Mouse (Mus musculus) Patski (cell line): ENCODE measurements at regions not wholly inside any gene's neighbourhood (a gene's known extent, or its start where the extent isn't known, plus 50 kb on each side); places are given as distances from the start of the nearest gene placed in this dataset.

ENCODE experiments used
- ATAC-seq: fragments of 100-300 bp; one replicate; pipeline ENCODE4 v1.8.0; 2021
- CTCF ChIA-PET: fragments of 350-600 bp; sonication (Branson Sonifier 250); formaldehyde crosslinking; loops from one replicate; lab custom pipeline; 2022; ENCODE audit warnings: inconsistent platforms; lab: Charles Lee
- POLR2A ChIA-PET: fragments of 350-600 bp; sonication (Branson Sonifier 250); formaldehyde crosslinking; loops from one replicate; lab custom pipeline; 2022; ENCODE audit warnings: antibody characterized with exemption, inconsistent platforms; lab: Charles Lee
- DNase-seq: peaks from one replicate; pipeline ENCODE4 v3.0.0-alpha.2; 2011; ENCODE audit warnings: low read depth, low spot score
- H3K27me3 ChIP-seq: fragments of 371-371 bp; one replicate; pipeline ENCODE4 v1.5.1; 2021
- CTCF ChIP-seq: fragments of 100-300 bp; IDR thresholded peaks from one replicate; pipeline ENCODE4 v1.5.1; 2021
- in situ Hi-C: fragments of 300-500 bp; cut with MboI; formaldehyde crosslinking; loops from 3 replicates; pipeline ENCODE4 v1.11.1; 2018; ENCODE audit warnings: low pct_unique_long_range_greater_than_20kb, mixed read lengths

DNA sequence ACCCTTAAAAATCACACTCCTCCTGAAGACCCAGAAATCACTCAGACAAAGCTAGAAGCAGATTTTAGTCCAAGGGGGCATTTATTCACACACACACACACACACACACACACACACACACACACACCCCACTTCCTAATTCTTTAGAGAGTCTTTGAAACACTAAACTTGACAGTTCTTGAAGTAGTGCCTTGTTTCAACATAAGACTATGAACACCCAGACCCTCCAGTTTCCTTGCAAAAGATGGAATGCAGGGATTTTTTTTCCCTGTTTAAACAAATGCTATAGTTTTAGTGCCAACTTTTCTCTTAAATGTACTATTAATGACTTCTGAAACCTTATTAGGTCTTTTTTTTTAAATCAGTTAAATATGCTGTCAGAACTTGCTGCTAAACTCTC lies 279.2 kb upstream of the Fat1 start:
- CTCF ChIA-PET = no interaction called here
- DNase-seq = no peak
- POLR2A ChIA-PET = interaction anchor here (0.5 kb wide), 1 partner anchor 597 kb away, joined by 3 read pairs; no protein-coding TSS in a partner anchor
- ATAC-seq = no peak
- no peaks in the 10 kb centered on the region for H3K27me3 ChIP-seq
- no peak for TF ChIP-seq CTCF
- in situ Hi-C loops = no loop called here

DNA sequence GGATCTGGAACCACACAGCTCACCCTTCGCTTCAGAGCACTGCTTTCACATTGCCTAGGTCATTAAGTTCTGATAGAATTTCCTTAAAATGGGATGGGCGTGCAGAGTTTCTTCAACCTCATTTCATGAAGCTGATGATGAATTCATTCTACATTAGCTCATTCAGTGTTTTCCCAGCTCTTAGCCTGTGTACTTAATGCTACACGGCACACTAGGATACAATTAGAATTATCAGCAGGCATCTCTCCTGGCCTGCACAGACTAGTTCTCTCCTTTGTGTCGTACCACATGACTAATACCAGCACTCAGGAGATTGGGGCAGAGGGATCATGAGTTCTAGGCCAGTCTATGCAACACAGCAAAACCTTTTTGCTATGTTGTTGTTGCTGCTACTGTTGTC lies 278.8 kb upstream of the Fat1 start:
- TF ChIP-seq CTCF = no peak
- in situ Hi-C loops = no loop called here
- DNase-seq (no peak), ATAC-seq (no peak)
- ChIA-PET POLR2A (interaction anchor here (0.5 kb wide), 1 partner anchor 597 kb away, joined by 3 read pairs; no protein-coding TSS in a partner anchor), CTCF (no interaction called here)
- no peaks in the 10 kb centered on the region for H3K27me3 ChIP-seq

- H3K27me3 ChIP-seq = no peaks in the 10 kb centered on the region
- in situ Hi-C loops = no loop called here
- ATAC-seq (no peak), DNase-seq (no peak)
- no peak for TF ChIP-seq CTCF
- CTCF ChIA-PET = no interaction called here
- POLR2A ChIA-PET = no interaction called here
Observed at GRCm38 (mm10) chr8:44661696-44662095, 273.6 kb upstream of the Fat1 start.

GRCm38 (mm10) chr8:44687126-44687525 lies 248.1 kb upstream of the Fat1 start:
- ATAC-seq = no peak
- H3K27me3 ChIP-seq = no peaks in the 10 kb centered on the region
- CTCF ChIA-PET = interaction anchor here (1.0 kb wide), 1 partner anchor 22 kb away, joined by 5 read pairs; no protein-coding TSS in a partner anchor
- in situ Hi-C loops = no loop called here
- DNase-seq = no peak
- no peak for TF ChIP-seq CTCF
- POLR2A ChIA-PET = no interaction called here

GRCm38 (mm10) chr8:44689837-44690592 lies 245.2 kb upstream of the Fat1 start:
- no peaks in the 10 kb centered on the region for H3K27me3 ChIP-seq
- CTCF ChIA-PET = no interaction called here
- POLR2A ChIA-PET = no interaction called here
- DNase-seq (no peak), ATAC-seq (no peak)
- in situ Hi-C loops = no loop called here
- no peak for TF ChIP-seq CTCF

- CTCF ChIA-PET = interaction anchor here (3.1 kb wide), 1 partner anchor 13 kb away, joined by 12 read pairs; no protein-coding TSS in a partner anchor
- no peak for DNase-seq
- TF ChIP-seq CTCF = no peak
- H3K27me3 ChIP-seq = no peaks in the 10 kb centered on the region
- in situ Hi-C loops = no loop called here
- no peak for ATAC-seq
- POLR2A ChIA-PET = no interaction called here
Observed at GRCm38 (mm10) chr8:44690593-44690950, 244.7 kb upstream of the Fat1 start.

- TF ChIP-seq CTCF = no peak
- in situ Hi-C loops = no loop called here
- DNase-seq (no peak), ATAC-seq (no peak)
- CTCF ChIA-PET = interaction anchor here (1.5 to 3.1 kb wide), 2 partner anchors 13 to 22 kb away, joined by 3 to 12 read pairs; no protein-coding TSS in a partner anchor
- H3K27me3 ChIP-seq = no peaks in the 10 kb centered on the region
- POLR2A ChIA-PET = no interaction called here
Observed at GRCm38 (mm10) chr8:44691140-44691539, 244.1 kb upstream of the Fat1 start.

DNA sequence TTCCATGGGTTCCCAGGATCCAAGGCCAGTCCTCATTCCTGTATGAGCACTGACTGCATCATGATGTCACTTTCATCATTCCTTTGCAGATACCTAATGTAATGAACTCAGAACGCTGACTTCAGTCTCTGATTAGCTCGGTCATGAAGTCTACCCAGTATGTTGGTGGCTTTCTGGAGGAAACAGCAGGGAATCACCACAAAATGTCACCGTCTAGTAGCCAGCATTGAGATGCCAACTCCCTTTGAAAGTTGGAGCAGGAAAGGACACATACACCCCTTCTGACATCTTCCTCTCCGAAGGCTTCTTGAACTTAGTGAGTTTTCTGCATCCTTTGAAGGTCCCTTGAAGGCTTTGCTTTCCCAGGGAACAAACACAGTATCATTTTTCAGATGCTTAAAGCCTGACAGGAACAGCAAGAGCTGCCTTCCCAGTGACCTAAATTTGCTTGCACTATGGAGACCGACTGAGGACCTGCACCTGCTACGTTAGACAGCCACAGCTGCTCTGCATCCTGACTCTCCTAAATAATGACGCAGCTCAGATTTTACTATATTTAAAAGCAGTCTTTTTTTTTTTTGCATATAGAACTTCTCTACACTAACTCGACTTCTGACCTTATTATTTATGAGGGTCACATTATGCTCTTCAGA lies 243.1 kb upstream of the Fat1 start:
- ATAC-seq (no peak), DNase-seq (no peak)
- CTCF ChIA-PET = interaction anchor here (1.5 to 3.1 kb wide), 2 partner anchors 12 to 23 kb away, joined by 3 to 12 read pairs; no protein-coding TSS in a partner anchor
- POLR2A ChIA-PET = no interaction called here
- TF ChIP-seq CTCF = no peak
- H3K27me3 ChIP-seq = no peaks in the 10 kb centered on the region
- in situ Hi-C loops = no loop called here

DNA sequence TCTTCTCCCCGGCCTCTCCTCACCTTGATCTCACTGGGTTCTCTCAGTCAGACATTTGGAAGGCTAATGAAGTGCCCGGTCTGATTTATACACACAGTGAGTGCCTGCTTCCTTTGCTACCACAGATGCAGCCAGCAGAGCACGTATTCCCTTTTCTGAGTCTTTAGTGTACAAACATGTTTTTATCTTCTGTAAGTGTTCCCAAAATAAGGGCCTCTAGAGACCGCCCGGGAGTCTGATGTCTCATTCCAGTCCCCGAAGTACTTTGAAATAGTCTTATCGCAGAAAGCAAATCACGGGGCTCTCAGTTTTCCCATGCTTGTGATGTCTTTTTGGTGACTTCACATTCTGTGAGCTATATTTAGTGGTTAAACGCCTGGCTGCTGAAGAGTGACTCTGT lies 240.4 kb upstream of the Fat1 start:
- ATAC-seq = no peak
- CTCF ChIA-PET = no interaction called here
- no peaks in the 10 kb centered on the region for H3K27me3 ChIP-seq
- no peak for TF ChIP-seq CTCF
- POLR2A ChIA-PET = no interaction called here
- DNase-seq = no peak
- in situ Hi-C loops = no loop called here

DNA sequence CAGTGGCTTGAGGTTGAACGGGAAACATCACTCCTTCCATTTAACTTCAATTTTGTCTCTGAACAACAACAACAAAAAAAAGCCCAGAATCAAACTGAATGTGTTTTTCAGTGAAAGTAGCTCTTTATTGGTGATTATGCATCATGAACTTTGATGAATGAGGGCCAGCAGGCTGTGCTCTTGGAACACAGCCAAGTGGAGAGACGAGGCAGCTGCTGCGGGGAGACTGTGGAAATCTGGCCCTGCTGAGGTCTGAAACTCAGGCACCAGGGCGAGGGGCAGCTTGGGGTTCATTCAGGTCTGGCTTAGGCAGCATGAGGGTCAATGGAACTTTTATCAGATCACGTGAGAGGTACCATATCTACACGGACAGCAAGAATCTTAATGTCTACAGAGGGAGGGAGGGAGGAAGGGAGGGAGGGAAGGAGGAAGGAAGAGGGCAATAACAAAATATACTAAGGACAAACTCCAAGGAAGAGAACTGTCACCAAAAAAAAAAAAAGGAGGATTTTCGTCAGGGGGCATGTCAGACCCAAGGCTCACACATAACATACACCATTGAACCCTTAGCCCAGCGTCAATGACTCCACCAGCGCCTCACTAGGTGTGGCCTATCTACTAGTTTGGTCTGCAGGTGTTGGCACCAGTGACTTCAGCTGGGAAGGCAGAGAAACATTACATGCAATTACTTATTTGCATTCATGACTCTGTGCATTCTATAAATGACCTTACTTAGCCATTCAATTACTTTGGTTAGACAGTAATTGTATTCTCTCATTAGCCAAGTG lies 239.0 kb upstream of the Fat1 start:
- DNase-seq (no peak), ATAC-seq (no peak)
- ChIA-PET CTCF (no interaction called here), POLR2A (no interaction called here)
- no peaks in the 10 kb centered on the region for H3K27me3 ChIP-seq
- TF ChIP-seq CTCF = no peak
- in situ Hi-C loops = no loop called here
